Mouse (Mus musculus): ENCODE measurements at regions not wholly inside any gene's neighbourhood (a gene's known extent, or its start where the extent isn't known, plus 50 kb on each side); places are given as distances from the start of the nearest gene placed in this dataset.
A peak's percentile ranks its signal among the peaks of the same experiment; 100 is the strongest.
"Not testable (repeated sequence)": the region's sequence is repeated elsewhere in the genome, so short reads cannot be mapped to it uniquely, and the experiment has no call there.

DNA sequence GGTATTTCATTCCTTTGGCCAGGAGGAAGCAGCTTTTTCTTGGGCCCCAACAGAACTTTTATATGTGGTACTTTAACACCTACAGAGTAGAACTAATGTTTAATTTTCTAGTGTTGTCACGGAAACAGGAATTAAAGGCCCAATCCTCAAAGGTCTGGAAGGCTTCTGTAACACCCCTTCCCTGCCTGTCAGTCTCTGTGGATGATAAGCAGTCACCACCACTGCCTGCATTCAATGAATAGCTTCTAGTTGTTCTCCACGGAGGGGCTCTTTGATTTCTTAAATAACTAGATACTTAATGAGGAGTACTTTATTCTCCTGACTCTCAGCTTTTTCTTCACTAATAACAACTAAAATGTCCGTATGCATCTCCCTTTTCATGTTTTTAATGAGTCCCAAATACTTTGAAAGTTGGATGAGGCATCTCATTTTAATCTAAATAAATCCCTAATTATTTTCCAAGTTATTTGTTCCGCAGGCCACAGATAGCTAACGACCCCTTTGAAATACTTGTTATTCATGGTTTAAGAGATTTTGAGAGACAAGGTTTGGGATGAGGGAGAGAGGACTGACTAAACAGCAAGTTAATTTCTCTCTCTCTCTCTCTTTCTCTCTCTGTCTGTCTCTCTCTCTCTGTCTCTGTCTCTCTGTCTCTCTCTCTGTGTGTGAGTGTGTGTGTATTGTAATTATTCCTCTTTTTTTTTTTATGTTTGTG, 686.0 kb upstream of the Ghitm start:
- in situ Hi-C loops (cut with MboI; ENCODE audit: low sequenced_read_pairs in 2 of 2, unreplicated experiment in 2 of 2) = no loop called here
- Histone ChIP-seq H3K9ac (ENCODE audit: insufficient read depth, low read depth, low read length, poor library complexity, severe bottlenecking) (no peak overlapping the region), H3K9me3 (ENCODE audit: control insufficient read depth, insufficient read depth, low read depth, low read length) (no peaks in the 10 kb centered on the region), H3K4me1 (ENCODE audit: control insufficient read depth in 2 of 2, insufficient read depth in 2 of 2, low read length in 2 of 2, poor library complexity in 1 of 2) (no peaks in the 10 kb centered on the region), H3K27ac (ENCODE audit: insufficient read depth, low read depth, low read length, poor library complexity, severe bottlenecking) (no peak overlapping the region), H3K36me3 (ENCODE audit: control insufficient read depth, insufficient read depth, low read length, poor library complexity, severe bottlenecking) (no peaks in the 10 kb centered on the region), H3K4me3 (ENCODE audit: insufficient read depth in 1 of 2, low read depth in 1 of 2, low read length in 2 of 2, poor library complexity in 1 of 2, severe bottlenecking in 1 of 2) (no peak overlapping the region)
- no peak for TF ChIP-seq CHD2 (IDR thresholded peaks at IDR 0.05; ENCODE audit: low read depth, low read length)
- no peak for TF ChIP-seq HCFC1 (IDR thresholded peaks at IDR 0.05; ENCODE audit: borderline replicate concordance, insufficient read depth, low read length)
- TF ChIP-seq ZC3H11A (IDR thresholded peaks at IDR 0.05; ENCODE audit: borderline replicate concordance, low read depth, low read length) = no peak
- no peak for TF ChIP-seq MAFK (IDR thresholded peaks at IDR 0.05; ENCODE audit: insufficient read depth, low read depth, low read length)
- TF ChIP-seq ZNF384 (IDR thresholded peaks at IDR 0.05; ENCODE audit: low read depth, low read length) = no peak
- DNase-seq (ENCODE audit: low read depth, low spot score) = no peak

DNA sequence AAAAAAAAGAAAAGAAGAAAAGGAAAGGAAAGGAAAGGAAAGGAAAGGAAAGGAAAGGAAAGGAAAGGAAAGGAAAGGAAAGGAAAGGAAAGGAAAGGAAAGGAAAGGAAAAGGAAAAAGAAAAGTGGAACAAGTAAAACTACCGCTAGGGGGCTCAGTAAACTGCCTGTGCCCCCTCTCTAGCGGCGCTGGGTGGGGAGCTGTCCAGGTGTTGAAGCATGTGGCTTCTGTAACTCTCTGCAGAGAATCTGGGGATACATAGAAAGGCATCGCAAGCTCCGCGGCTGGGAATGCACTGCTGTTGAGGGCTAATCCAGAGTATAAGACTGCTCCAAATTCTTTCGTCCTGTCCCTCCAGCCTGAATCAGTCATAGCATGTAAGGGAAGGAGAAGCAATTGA, 684.9 kb upstream of the Ghitm start:
- TF ChIP-seq ZC3H11A (IDR thresholded peaks at IDR 0.05; ENCODE audit: borderline replicate concordance, low read depth, low read length) = peak; percentile 31; the same call in 1 of the 2 replicates
- TF ChIP-seq HCFC1 (IDR thresholded peaks at IDR 0.05; ENCODE audit: borderline replicate concordance, insufficient read depth, low read length) = no peak
- Histone ChIP-seq H3K36me3 (ENCODE audit: control insufficient read depth, insufficient read depth, low read length, poor library complexity, severe bottlenecking) (no peaks in the 10 kb centered on the region), H3K4me3 (ENCODE audit: insufficient read depth in 1 of 2, low read depth in 1 of 2, low read length in 2 of 2, poor library complexity in 1 of 2, severe bottlenecking in 1 of 2) (no peak overlapping the region), H3K9ac (ENCODE audit: insufficient read depth, low read depth, low read length, poor library complexity, severe bottlenecking) (no peak overlapping the region), H3K9me3 (ENCODE audit: control insufficient read depth, insufficient read depth, low read depth, low read length) (no peaks in the 10 kb centered on the region), H3K4me1 (ENCODE audit: control insufficient read depth in 2 of 2, insufficient read depth in 2 of 2, low read length in 2 of 2, poor library complexity in 1 of 2) (no peaks in the 10 kb centered on the region), H3K27ac (ENCODE audit: insufficient read depth, low read depth, low read length, poor library complexity, severe bottlenecking) (no peak overlapping the region)
- DNase-seq (ENCODE audit: low read depth, low spot score) = peak; percentile 40
- in situ Hi-C loops (cut with MboI; ENCODE audit: low sequenced_read_pairs in 2 of 2, unreplicated experiment in 2 of 2) = no loop called here

DNA sequence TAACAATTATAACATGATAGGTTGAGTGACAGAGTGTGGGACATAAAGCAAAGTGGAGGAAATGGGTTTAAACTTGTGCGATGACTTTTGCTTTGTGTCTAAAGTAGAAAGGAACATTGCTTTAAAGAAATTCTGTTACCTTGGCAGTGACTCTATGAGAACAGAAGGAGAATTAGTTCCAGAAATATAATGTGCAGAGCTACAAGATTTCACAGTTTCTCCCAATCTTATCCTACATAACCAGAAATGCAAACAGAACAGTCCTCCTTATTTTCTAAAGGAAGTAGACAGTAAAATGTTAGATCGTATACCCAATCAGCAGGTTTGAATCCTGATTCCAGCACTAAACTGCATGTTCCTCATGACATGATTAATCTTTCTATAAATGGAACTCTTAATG, 660.6 kb upstream of the Ghitm start:
- H3K4me3 ChIP-seq (ENCODE audit: insufficient read depth in 1 of 2, low read depth in 1 of 2, low read length in 2 of 2, poor library complexity in 1 of 2, severe bottlenecking in 1 of 2) = no peak overlapping the region
- H3K4me1 ChIP-seq (ENCODE audit: control insufficient read depth in 2 of 2, insufficient read depth in 2 of 2, low read length in 2 of 2, poor library complexity in 1 of 2) = no peaks in the 10 kb centered on the region
- no peak for DNase-seq (ENCODE audit: low read depth, low spot score)
- TF ChIP-seq ZNF384 (IDR thresholded peaks at IDR 0.05; ENCODE audit: low read depth, low read length) (no peak), HCFC1 (IDR thresholded peaks at IDR 0.05; ENCODE audit: borderline replicate concordance, insufficient read depth, low read length) (no peak), CHD2 (IDR thresholded peaks at IDR 0.05; ENCODE audit: low read depth, low read length) (no peak)
- H3K9me3 ChIP-seq (ENCODE audit: control insufficient read depth, insufficient read depth, low read depth, low read length) = no peaks in the 10 kb centered on the region
- H3K36me3 ChIP-seq (ENCODE audit: control insufficient read depth, insufficient read depth, low read length, poor library complexity, severe bottlenecking) = no peaks in the 10 kb centered on the region
- no peak overlapping the region for H3K27ac ChIP-seq (ENCODE audit: insufficient read depth, low read depth, low read length, poor library complexity, severe bottlenecking)
- in situ Hi-C loops (cut with MboI; ENCODE audit: low sequenced_read_pairs in 2 of 2, unreplicated experiment in 2 of 2) = no loop called here
- H3K9ac ChIP-seq (ENCODE audit: insufficient read depth, low read depth, low read length, poor library complexity, severe bottlenecking) = no peak overlapping the region

DNA sequence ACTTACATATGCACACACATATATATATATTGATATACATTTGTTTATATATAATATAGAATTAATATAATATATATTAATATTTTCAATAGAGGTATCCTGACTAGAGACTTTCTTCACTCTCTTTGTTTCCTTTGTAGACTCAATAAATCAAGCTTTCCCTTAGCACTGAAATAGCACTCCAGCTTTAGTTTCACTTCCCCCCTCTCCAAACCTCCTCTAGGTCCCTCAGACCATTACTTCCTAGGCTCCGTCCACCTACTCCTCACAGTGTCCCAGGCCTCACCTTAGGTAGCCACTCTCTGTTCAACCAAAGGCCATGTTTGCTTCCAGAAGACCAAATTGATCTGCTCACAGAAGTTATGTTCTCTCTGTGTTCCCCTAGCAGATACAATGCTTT, 630.7 kb upstream of the Ghitm start:
- in situ Hi-C loops (cut with MboI; ENCODE audit: low sequenced_read_pairs in 2 of 2, unreplicated experiment in 2 of 2) = no loop called here
- Histone ChIP-seq H3K9me3 (ENCODE audit: control insufficient read depth, insufficient read depth, low read depth, low read length) (no peaks in the 10 kb centered on the region), H3K9ac (ENCODE audit: insufficient read depth, low read depth, low read length, poor library complexity, severe bottlenecking) (no peak overlapping the region), H3K4me1 (ENCODE audit: control insufficient read depth in 2 of 2, insufficient read depth in 2 of 2, low read length in 2 of 2, poor library complexity in 1 of 2) (no peaks in the 10 kb centered on the region), H3K36me3 (ENCODE audit: control insufficient read depth, insufficient read depth, low read length, poor library complexity, severe bottlenecking) (no peaks in the 10 kb centered on the region), H3K27ac (ENCODE audit: insufficient read depth, low read depth, low read length, poor library complexity, severe bottlenecking) (no peak overlapping the region), H3K4me3 (ENCODE audit: insufficient read depth in 1 of 2, low read depth in 1 of 2, low read length in 2 of 2, poor library complexity in 1 of 2, severe bottlenecking in 1 of 2) (no peak overlapping the region)
- no peak for TF ChIP-seq CHD2 (IDR thresholded peaks at IDR 0.05; ENCODE audit: low read depth, low read length)
- no peak for TF ChIP-seq ZNF384 (IDR thresholded peaks at IDR 0.05; ENCODE audit: low read depth, low read length)
- no peak for TF ChIP-seq MAFK (IDR thresholded peaks at IDR 0.05; ENCODE audit: insufficient read depth, low read depth, low read length)
- TF ChIP-seq HCFC1 (IDR thresholded peaks at IDR 0.05; ENCODE audit: borderline replicate concordance, insufficient read depth, low read length) = no peak
- TF ChIP-seq ZC3H11A (IDR thresholded peaks at IDR 0.05; ENCODE audit: borderline replicate concordance, low read depth, low read length) = no peak
- no peak for DNase-seq (ENCODE audit: low read depth, low spot score)

DNA sequence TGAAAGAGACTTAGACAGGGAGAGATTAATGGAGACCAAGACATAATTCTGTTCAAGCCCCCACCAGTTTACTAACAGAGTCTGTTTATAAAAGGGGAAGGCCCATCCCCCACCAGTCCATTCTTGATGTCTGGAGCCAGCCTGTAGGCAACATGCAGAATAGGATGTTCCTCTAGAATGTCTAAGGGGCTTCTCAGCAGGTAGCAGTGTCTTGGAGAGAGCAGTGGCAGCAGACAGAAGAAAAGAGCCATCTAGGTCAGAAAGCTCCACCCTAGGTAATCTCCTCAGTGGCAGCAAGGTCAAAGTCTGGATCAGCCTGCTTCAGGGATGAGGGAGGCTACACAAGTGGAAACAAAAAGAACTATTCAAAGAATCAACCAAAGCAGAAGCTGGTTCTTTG, 614.6 kb upstream of the Ghitm start:
- H3K9me3 ChIP-seq (ENCODE audit: control insufficient read depth, insufficient read depth, low read depth, low read length); DNase-seq (ENCODE audit: low read depth, low spot score); in situ Hi-C loops (cut with MboI; ENCODE audit: low sequenced_read_pairs in 2 of 2, unreplicated experiment in 2 of 2); H3K36me3 ChIP-seq (ENCODE audit: control insufficient read depth, insufficient read depth, low read length, poor library complexity, severe bottlenecking); H3K4me1 ChIP-seq (ENCODE audit: control insufficient read depth in 2 of 2, insufficient read depth in 2 of 2, low read length in 2 of 2, poor library complexity in 1 of 2); H3K4me3 ChIP-seq (ENCODE audit: insufficient read depth in 1 of 2, low read depth in 1 of 2, low read length in 2 of 2, poor library complexity in 1 of 2, severe bottlenecking in 1 of 2): not testable (repeated sequence)
- Histone ChIP-seq H3K9ac (ENCODE audit: insufficient read depth, low read depth, low read length, poor library complexity, severe bottlenecking) (peak overlapping the region; percentile 24; the same call in 1 of the 2 replicates), H3K27ac (ENCODE audit: insufficient read depth, low read depth, low read length, poor library complexity, severe bottlenecking) (peak overlapping the region; percentile 85)
- peak; percentile 47; the same call in 1 of the 2 replicates for TF ChIP-seq CHD2 (IDR thresholded peaks at IDR 0.05; ENCODE audit: low read depth, low read length)
